Mouse (Mus musculus): ENCODE data around the gene Pdcd5.

The Pdcd5 gene

GRCm38 (mm10) chr7:35646317-35647081, 822 bp downstream of the Pdcd5 start:
- peak; percentile 1 to 5 for DNase-seq (ENCODE audit: low spot score in 2 of 2)

GRCm38 (mm10) chr7:35640072-35640471, 7.2 kb downstream of the Pdcd5 start:
- no peak for DNase-seq (ENCODE audit: low spot score in 2 of 2)

- DNase-seq (ENCODE audit: low spot score in 2 of 2), result no peak
Observed at GRCm38 (mm10) chr7:35636874-35637273, 10.4 kb downstream of the Pdcd5 start.

- DNase-seq (ENCODE audit: low spot score in 2 of 2), result peak in 1 of 2 experiments; percentile 8
Observed at GRCm38 (mm10) chr7:35636229-35636628, 11.1 kb downstream of the Pdcd5 start.

GRCm38 (mm10) chr7:35628496-35628895, 18.8 kb downstream of the Pdcd5 start:
- DNase-seq (ENCODE audit: low spot score in 2 of 2), result no peak

- DNase-seq (ENCODE audit: low spot score in 2 of 2), result no peak
Observed at GRCm38 (mm10) chr7:35627371-35627770, 19.9 kb downstream of the Pdcd5 start.

GRCm38 (mm10) chr7:35626038-35626437, 21.3 kb downstream of the Pdcd5 start:
- DNase-seq (ENCODE audit: low spot score in 2 of 2), result no peak

GRCm38 (mm10) chr7:35622626-35623025, 24.7 kb downstream of the Pdcd5 start:
- no peak for DNase-seq (ENCODE audit: low spot score in 2 of 2)

GRCm38 (mm10) chr7:35617513-35617912, 29.8 kb downstream of the Pdcd5 start:
- no peak for DNase-seq (ENCODE audit: low spot score in 2 of 2)

GRCm38 (mm10) chr7:35609245-35609644, 38.1 kb downstream of the Pdcd5 start:
- no peak for DNase-seq (ENCODE audit: low spot score in 2 of 2)

- DNase-seq (ENCODE audit: low spot score in 2 of 2), result no peak
Observed at GRCm38 (mm10) chr7:35606816-35607215, 40.5 kb downstream of the Pdcd5 start.

- DNase-seq (ENCODE audit: low spot score in 2 of 2), result no peak
Observed at GRCm38 (mm10) chr7:35602766-35603165, 44.6 kb downstream of the Pdcd5 start.

- no peak for DNase-seq (ENCODE audit: low spot score in 2 of 2)
Observed at GRCm38 (mm10) chr7:35601106-35601505, 46.2 kb downstream of the Pdcd5 start.

- no peak for DNase-seq (ENCODE audit: low spot score in 2 of 2)
Observed at GRCm38 (mm10) chr7:35600031-35600430, 47.3 kb downstream of the Pdcd5 start.

- DNase-seq (ENCODE audit: low spot score in 2 of 2), result no peak
Observed at GRCm38 (mm10) chr7:35599492-35599891, 47.8 kb downstream of the Pdcd5 start.

- DNase-seq (ENCODE audit: low spot score in 2 of 2), result no peak
Observed at GRCm38 (mm10) chr7:35594311-35594710, 53.0 kb downstream of the Pdcd5 start.

All from urinary bladder, adult 18-20 months (tissue).